Mouse (Mus musculus) lung, postnatal 0 days (tissue): ENCODE measurements around the gene Higd1c. TPM values are rescaled to one million over a fixed set of nuclear protein-coding genes. Genes with fewer than 3 reads are reported as not detected.
"Not testable (repeated sequence)": the region's sequence is repeated elsewhere in the genome, so short reads cannot be mapped to it uniquely, and the experiment has no call there.

ENCODE experiments used
- ATAC-seq: fragments of 200-750 bp; cut with Nextera tagmentation; 2 replicates; pipeline ENCODE4 v1.8.0; 2017; ENCODE audit warnings: moderate library complexity
- DNase-seq: peaks from one replicate; pipeline ENCODE4 v3.0.0-alpha.2; 2016; ENCODE audit warnings: low spot score
- H3K27ac ChIP-seq: fragments of 300-500 bp; sonication (generic); 2 replicates; pipeline ENCODE4 v1.5.1; 2014; ENCODE audit warnings: antibody characterized with exemption, mild to moderate bottlenecking, low read length, mixed read lengths
- H3K27me3 ChIP-seq: fragments of 300-500 bp; sonication (generic); replicated peaks from 2 replicates; pipeline ENCODE4 v1.6.1; 2014; ENCODE audit warnings: low read length, mixed read lengths; ENCODE audit not compliant: insufficient read depth
- H3K36me3 ChIP-seq: fragments of 300-500 bp; sonication (generic); 2 replicates; pipeline ENCODE4 v1.6.1; 2014; ENCODE audit warnings: low read length, mixed read lengths; ENCODE audit not compliant: insufficient read depth
- H3K4me1 ChIP-seq: fragments of 300-500 bp; sonication (generic); 2 replicates; pipeline ENCODE4 v1.6.1; 2014; ENCODE audit warnings: antibody characterized with exemption, low read depth, low read length, mixed read lengths; ENCODE audit not compliant: insufficient read depth
- H3K4me2 ChIP-seq: fragments of 300-500 bp; sonication (generic); replicated peaks from 2 replicates; pipeline ENCODE4 v1.6.1; 2014; ENCODE audit warnings: low read depth, mild to moderate bottlenecking, low read length, moderate library complexity, mixed read lengths
- H3K4me3 ChIP-seq: fragments of 300-500 bp; sonication (generic); 2 replicates; pipeline ENCODE4 v1.5.1; 2014; ENCODE audit warnings: low read depth, low read length
- H3K9ac ChIP-seq: fragments of 300-500 bp; sonication (generic); replicated peaks from 2 replicates; pipeline ENCODE4 v1.6.1; 2014; ENCODE audit warnings: low read depth, mild to moderate bottlenecking
- H3K9me3 ChIP-seq: fragments of 300-500 bp; sonication (generic); 2 replicates; pipeline ENCODE4 v1.6.1; 2016; ENCODE audit warnings: low read length, mixed read lengths
- CTCF ChIP-seq: IDR thresholded peaks from 2 replicates; pipeline ENCODE4 v1.5.1; 2016; ENCODE audit warnings: antibody characterized with exemption, mild to moderate bottlenecking
- EP300 ChIP-seq: IDR thresholded peaks from 2 replicates; pipeline ENCODE4 v1.6.1; 2016; ENCODE audit warnings: antibody characterized with exemption, mild to moderate bottlenecking, control low read depth
- WGBS: fragments of 180-500 bp; shearing (Covaris S2); extraction: QIAGEN DNeasy Blood & Tissue Kit; methylation state at CpG from one replicate; pipeline ENCODE4 v1.1.7; 2014; 5-methylcytosine and 5-hydroxymethylcytosine counted together
- polyA plus RNA-seq: library from polyadenylated mRNA; unstranded; fragments of >200 nt; fragmentation: Nextera tagmentation; extraction: Ambion mirVana; gene quantifications from 2 replicates; pipeline ENCODE4 v1.2.1, GENCODE M21; 2015

Gene Higd1c
- polyA plus RNA-seq, 1 experiment from 2014 or later, result not detected

DNA sequence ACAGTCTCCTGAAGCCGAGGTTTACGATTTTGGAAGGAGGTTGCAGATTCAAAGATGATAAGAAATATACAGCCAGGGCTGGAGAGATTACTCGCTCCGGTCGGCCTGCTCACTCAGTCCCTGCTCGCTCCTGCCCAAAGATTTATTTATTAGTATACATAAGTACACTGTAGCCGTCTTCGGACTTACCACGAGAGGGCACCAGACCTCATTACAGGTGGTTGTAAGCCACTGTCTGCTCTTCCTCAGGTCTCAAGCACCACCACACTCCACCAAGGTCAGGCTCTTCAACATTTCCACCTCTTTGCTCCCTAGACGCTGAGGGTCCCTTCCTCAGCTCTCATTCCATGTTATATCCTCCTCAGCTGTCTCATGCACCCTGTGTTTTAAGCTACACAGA is 26.5 kb upstream of the Higd1c start:
- 27% methylated on average over 10 of the region's 10 CpGs for WGBS
- not testable (repeated sequence) for H3K4me1 ChIP-seq, H3K27me3 ChIP-seq, H3K4me2 ChIP-seq, H3K4me3 ChIP-seq, H3K36me3 ChIP-seq, H3K27ac ChIP-seq, H3K9ac ChIP-seq, H3K9me3 ChIP-seq
- ATAC-seq (peak; percentile 42; the same call in 1 of the 2 replicates), DNase-seq (peak; percentile 42)
- TF ChIP-seq CTCF, result peak; percentile 63

- not testable (repeated sequence) for H3K4me1 ChIP-seq, H3K4me2 ChIP-seq, H3K27me3 ChIP-seq, H3K4me3 ChIP-seq, H3K9me3 ChIP-seq, H3K36me3 ChIP-seq, H3K9ac ChIP-seq
- peak overlapping the region; percentile 62; the same call in 1 of the 2 replicates for H3K27ac ChIP-seq
- peak; percentile 83 for DNase-seq
- 23% methylated on average over 4 of the region's 5 CpGs for WGBS
- TF ChIP-seq EP300, result peak; percentile 27; the same call in 1 of the 2 replicates
- peak; percentile 81 for ATAC-seq
Measured at GRCm38 (mm10) chr15:100341314-100341980, 22.9 kb upstream of the Higd1c start.

DNA sequence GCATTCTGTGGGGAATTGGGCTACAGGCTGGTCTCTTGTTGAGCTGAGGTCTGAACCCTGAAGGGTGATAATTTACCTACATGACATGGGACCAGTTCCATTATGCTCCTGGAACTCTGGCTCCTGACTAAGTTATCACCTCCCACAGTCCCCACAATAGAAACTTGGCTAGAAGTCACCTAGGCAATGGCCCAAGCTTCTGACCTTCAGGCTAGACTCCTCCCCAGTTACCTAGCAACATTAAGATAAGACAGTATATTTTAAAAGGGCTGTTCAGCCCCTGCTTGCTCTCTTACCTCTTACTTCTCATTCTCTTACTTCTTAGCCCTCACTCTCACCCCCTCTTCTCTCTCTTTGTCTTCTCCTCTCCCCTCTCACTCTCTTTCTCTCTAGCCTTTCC is 18.9 kb upstream of the Higd1c start:
- Histone ChIP-seq H3K27me3 (no peaks in the 10 kb centered on the region), H3K4me1 (no peaks in the 10 kb centered on the region), H3K36me3 (no peaks in the 10 kb centered on the region), H3K9me3 (no peaks in the 10 kb centered on the region), H3K27ac (no peak overlapping the region), H3K4me3 (no peak overlapping the region), H3K9ac (no peak overlapping the region), H3K4me2 (no peak overlapping the region)
- ATAC-seq (no peak), DNase-seq (no peak)
- TF ChIP-seq CTCF, result no peak
- TF ChIP-seq EP300, result no peak

DNA sequence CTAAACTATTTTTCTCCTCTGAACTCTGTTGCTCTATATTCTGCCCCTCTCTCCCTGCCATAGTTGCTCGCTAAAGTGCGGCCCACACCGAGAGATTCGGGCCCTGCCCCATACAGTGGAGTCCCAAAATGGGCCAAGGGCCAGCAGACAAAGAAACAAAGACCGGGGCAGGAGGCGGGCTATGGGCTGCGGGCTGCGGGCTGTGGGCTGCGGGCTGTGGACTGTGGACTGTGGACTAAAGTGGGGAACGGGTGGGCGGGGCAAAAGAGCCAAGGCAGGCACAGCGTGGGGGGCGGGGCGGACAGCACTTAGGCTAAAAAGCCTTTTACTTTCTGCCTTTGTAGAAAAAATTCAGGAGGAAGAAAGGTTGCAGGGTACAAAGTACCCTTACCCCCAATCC is 17.6 kb upstream of the Higd1c start:
- Histone ChIP-seq H3K9me3 (no peaks in the 10 kb centered on the region), H3K4me2 (no peak overlapping the region), H3K27ac (no peak overlapping the region), H3K36me3 (no peaks in the 10 kb centered on the region), H3K9ac (no peak overlapping the region), H3K27me3 (no peaks in the 10 kb centered on the region), H3K4me1 (no peaks in the 10 kb centered on the region), H3K4me3 (no peak overlapping the region)
- DNase-seq, result peak; percentile 17
- no peak for TF ChIP-seq EP300
- TF ChIP-seq CTCF, result no peak
- 0 out of 2 replicates have a peak, but pooled peaks have one; percentile 37 for ATAC-seq
- WGBS, result 72% methylated on average over 14 of the region's 14 CpGs

DNA sequence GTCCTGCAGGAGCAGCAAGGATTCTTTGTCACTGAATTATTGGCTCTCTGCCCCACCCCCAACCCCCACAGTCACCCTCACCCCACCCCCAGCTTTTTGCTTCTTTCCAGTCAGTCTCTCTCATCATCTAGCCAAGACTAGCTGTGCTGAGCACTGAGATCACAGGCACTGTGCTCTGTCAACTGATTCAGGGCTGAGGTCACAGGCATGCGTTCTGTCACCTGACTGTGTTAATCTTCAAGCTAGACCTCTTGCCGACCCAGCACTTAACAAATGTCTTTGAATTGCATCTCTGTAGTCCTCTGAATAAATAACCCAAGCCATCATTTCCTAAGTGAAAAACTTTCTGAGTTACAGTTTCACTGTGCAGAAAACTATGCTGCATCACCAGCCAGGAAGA is 14.8 kb upstream of the Higd1c start:
- no peaks in the 10 kb centered on the region for H3K27me3 ChIP-seq
- WGBS, result 23% methylated on average over 2 of the region's 2 CpGs
- H3K36me3 ChIP-seq, result no peaks in the 10 kb centered on the region
- no peak overlapping the region for H3K9ac ChIP-seq
- H3K27ac ChIP-seq, result no peak overlapping the region
- no peak overlapping the region for H3K4me2 ChIP-seq
- H3K9me3 ChIP-seq, result no peaks in the 10 kb centered on the region
- ATAC-seq, result no peak
- TF ChIP-seq EP300, result no peak
- TF ChIP-seq CTCF, result no peak
- DNase-seq, result no peak
- no peaks in the 10 kb centered on the region for H3K4me1 ChIP-seq
- no peak overlapping the region for H3K4me3 ChIP-seq

DNA sequence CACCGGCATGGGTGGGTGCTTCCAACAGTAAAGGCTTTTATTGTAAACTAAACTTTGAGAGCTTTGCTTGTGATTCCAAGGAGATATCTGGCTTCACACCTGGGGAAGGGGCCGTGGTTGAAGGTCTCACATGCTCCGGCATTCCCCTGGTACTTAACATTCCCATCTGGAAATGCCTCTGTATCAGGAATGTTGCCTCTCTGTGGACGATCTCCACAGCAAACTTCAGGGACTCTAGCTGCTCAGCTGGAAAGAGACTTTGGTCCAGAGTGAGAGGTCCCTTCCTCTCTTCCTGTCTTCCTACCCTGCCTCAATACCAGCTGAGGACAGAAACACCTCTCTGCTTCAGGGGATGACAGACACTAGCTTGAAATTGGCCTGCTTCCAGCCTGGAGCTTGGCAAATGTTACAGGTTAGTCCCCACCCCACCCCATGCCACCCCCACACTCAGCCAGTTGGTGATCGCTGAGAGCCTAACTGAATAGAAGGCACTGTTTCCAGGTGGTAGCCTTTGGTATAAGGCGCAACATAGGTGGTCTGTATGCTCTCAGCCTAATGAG is 12.8 kb upstream of the Higd1c start:
- 46% methylated on average over 6 of the region's 6 CpGs for WGBS
- no peak for ATAC-seq
- peak; percentile 16 for DNase-seq
- no peaks in the 10 kb centered on the region for H3K36me3 ChIP-seq
- H3K9me3 ChIP-seq, result no peaks in the 10 kb centered on the region
- no peak overlapping the region for H3K4me2 ChIP-seq
- H3K4me1 ChIP-seq, result no peaks in the 10 kb centered on the region
- H3K4me3 ChIP-seq, result no peak overlapping the region
- H3K9ac ChIP-seq, result no peak overlapping the region
- TF ChIP-seq EP300 (no peak), CTCF (no peak)
- no peak overlapping the region for H3K27ac ChIP-seq
- no peaks in the 10 kb centered on the region for H3K27me3 ChIP-seq
